Mouse (Mus musculus) ES-E14 (cell line): ENCODE measurements around the gene Il16. TPM values are rescaled to one million over a fixed set of nuclear protein-coding genes. Genes with fewer than 3 reads are reported as not detected.
A peak's percentile ranks its signal among the peaks of the same experiment; 100 is the strongest.

Experiments
- DNase-seq: peaks from one replicate; pipeline ENCODE4 v3.0.0-alpha.2; 2013; ENCODE audit warnings: low read depth, low spot score
- H3K27ac ChIP-seq: 2 replicates; pipeline ENCODE4 v1.5.1; 2012; ENCODE audit warnings: low read depth, mild to moderate bottlenecking, low read length, moderate library complexity, mixed read lengths; ENCODE audit not compliant: poor library complexity, insufficient read depth, severe bottlenecking
- H3K36me3 ChIP-seq: 2 replicates; pipeline ENCODE4 v1.6.1; 2012; ENCODE audit warnings: mild to moderate bottlenecking, low read length, moderate library complexity, mixed read lengths; ENCODE audit not compliant: control insufficient read depth, poor library complexity, insufficient read depth, severe bottlenecking
- H3K4me1 ChIP-seq, 2 experiments: fragments of 150-350 bp in 1 of 2; sonication (generic) in 1 of 2; 2 replicates each; pipeline ENCODE4 v1.6.1; 2012; ENCODE audit warnings: low read length in 2 of 2, mild to moderate bottlenecking in 1 of 2, mixed read lengths in 1 of 2; ENCODE audit not compliant: control insufficient read depth in 2 of 2, insufficient read depth in 2 of 2, poor library complexity in 1 of 2
- H3K4me3 ChIP-seq, 2 experiments: fragments of 150-350 bp in 1 of 2; sonication (generic) in 1 of 2; 2 replicates each; pipeline ENCODE4 v1.5.1; 2012; ENCODE audit warnings: low read length in 2 of 2, low read depth in 1 of 2, mild to moderate bottlenecking in 1 of 2, mixed read lengths in 1 of 2; ENCODE audit not compliant: insufficient read depth in 1 of 2, poor library complexity in 1 of 2, severe bottlenecking in 1 of 2
- H3K9ac ChIP-seq: 2 replicates; pipeline ENCODE4 v1.6.1; 2012; ENCODE audit warnings: low read depth, mild to moderate bottlenecking, low read length, mixed read lengths; ENCODE audit not compliant: poor library complexity, insufficient read depth, severe bottlenecking
- H3K9me3 ChIP-seq: fragments of 150-350 bp; sonication (generic); 2 replicates; pipeline ENCODE4 v1.6.1; 2012; ENCODE audit warnings: low read depth, mild to moderate bottlenecking, low read length; ENCODE audit not compliant: control insufficient read depth, insufficient read depth
- CHD2 ChIP-seq: IDR thresholded peaks from 2 replicates; pipeline ENCODE4 v1.6.1; 2014; ENCODE audit warnings: mild to moderate bottlenecking, low read depth, low read length, inconsistent platforms
- HCFC1 ChIP-seq: IDR thresholded peaks from 2 replicates; pipeline ENCODE4 v1.6.1; 2012; ENCODE audit warnings: low read length, inconsistent platforms, borderline replicate concordance; ENCODE audit not compliant: insufficient read depth
- MAFK ChIP-seq: IDR thresholded peaks from 2 replicates; pipeline ENCODE4 v1.6.1; 2014; ENCODE audit warnings: mild to moderate bottlenecking, low read depth, low read length, inconsistent platforms; ENCODE audit not compliant: insufficient read depth
- ZC3H11A ChIP-seq: IDR thresholded peaks from 2 replicates; pipeline ENCODE4 v1.6.1; 2012; ENCODE audit warnings: low read depth, mild to moderate bottlenecking, inconsistent platforms, low read length, borderline replicate concordance
- ZNF384 ChIP-seq: IDR thresholded peaks from 2 replicates; pipeline ENCODE4 v1.6.1; 2012; ENCODE audit warnings: low read depth, low read length, inconsistent platforms
- in situ Hi-C, 2 experiments: fragments of 600-800 bp; cut with MboI; formaldehyde crosslinking; loops; one replicate each; pipeline ENCODE4 v1.15.1; 2025; ENCODE audit warnings: low sequenced_read_pairs in 2 of 2, inconsistent platforms in 1 of 2; ENCODE audit not compliant: unreplicated experiment in 2 of 2
- total RNA-seq: library from RNA; depleted of rRNA; stranded (reverse); fragments of 300-350 nt; gene quantifications from 2 replicates; pipeline ENCODE4 v1.2.3, GENCODE M21; 2012

The Il16 gene
- total RNA-seq, 1 experiment, result 0.36 TPM

- H3K4me3 ChIP-seq, result no peak overlapping the region
- H3K27ac ChIP-seq, result no peak overlapping the region
- H3K4me1 ChIP-seq, result no peaks in the 10 kb centered on the region
- H3K9ac ChIP-seq, result no peak overlapping the region
- no peak for DNase-seq
- no peaks in the 10 kb centered on the region for H3K36me3 ChIP-seq
- H3K9me3 ChIP-seq, result no peaks in the 10 kb centered on the region
- in situ Hi-C loops, result no loop called here
- no peak for TF ChIP-seq ZNF384
- TF ChIP-seq ZC3H11A, result no peak
- TF ChIP-seq HCFC1, result no peak
- no peak for TF ChIP-seq MAFK
- no peak for TF ChIP-seq CHD2
Observed at GRCm38 (mm10) chr7:83762336-83762735, 16.8 kb upstream of the Il16 start.

GRCm38 (mm10) chr7:83751055-83751454 lies 5.5 kb upstream of the Il16 start:
- no peaks in the 10 kb centered on the region for H3K9me3 ChIP-seq
- no peak overlapping the region for H3K9ac ChIP-seq
- H3K4me3 ChIP-seq, result no peak overlapping the region
- TF ChIP-seq HCFC1 (no peak), CHD2 (no peak), ZC3H11A (no peak), ZNF384 (no peak), MAFK (no peak)
- H3K4me1 ChIP-seq, result no peaks in the 10 kb centered on the region
- no peaks in the 10 kb centered on the region for H3K36me3 ChIP-seq
- no peak overlapping the region for H3K27ac ChIP-seq
- in situ Hi-C loops, result no loop called here
- no peak for DNase-seq

- TF ChIP-seq ZC3H11A (no peak), MAFK (no peak), ZNF384 (no peak)
- Histone ChIP-seq H3K36me3 (no peaks in the 10 kb centered on the region), H3K4me1 (no peaks in the 10 kb centered on the region), H3K9me3 (no peaks in the 10 kb centered on the region), H3K4me3 (no peak overlapping the region), H3K9ac (no peak overlapping the region), H3K27ac (no peak overlapping the region)
- in situ Hi-C loops, result no loop called here
- no peak for DNase-seq
Observed at GRCm38 (mm10) chr7:83748405-83748804, 2.9 kb upstream of the Il16 start.

GRCm38 (mm10) chr7:83746107-83746687 lies 671 bp upstream of the Il16 start:
- no peak for DNase-seq
- in situ Hi-C loops, result no loop called here
- H3K9ac ChIP-seq, result no peak overlapping the region

GRCm38 (mm10) chr7:83745065-83745412 lies 487 bp downstream of the Il16 start:
- Histone ChIP-seq H3K36me3 (no peaks in the 10 kb centered on the region), H3K4me3 (no peak overlapping the region), H3K9me3 (no peaks in the 10 kb centered on the region), H3K4me1 (no peaks in the 10 kb centered on the region), H3K9ac (no peak overlapping the region), H3K27ac (no peak overlapping the region)
- TF ChIP-seq HCFC1, result no peak
- no peak for TF ChIP-seq ZC3H11A
- TF ChIP-seq CHD2, result no peak
- TF ChIP-seq MAFK, result no peak
- TF ChIP-seq ZNF384, result no peak
- in situ Hi-C loops, result no loop called here
- DNase-seq, result no peak

More at GRCm38 (mm10) chr7:83746107-83746687, 671 bp upstream of the Il16 start:
- TF ChIP-seq ZNF384 (no peak), MAFK (no peak), CHD2 (no peak), HCFC1 (no peak), ZC3H11A (no peak)
- H3K9me3 ChIP-seq, result no peaks in the 10 kb centered on the region
- H3K4me1 ChIP-seq, result no peaks in the 10 kb centered on the region
- peak overlapping the region in 1 of 2 experiments; percentile 33; a peak in 1 of 4 replicates for H3K4me3 ChIP-seq
- no peaks in the 10 kb centered on the region for H3K36me3 ChIP-seq
- no peak overlapping the region for H3K27ac ChIP-seq
